Mouse (Mus musculus) midbrain, embryonic 11.5 days (tissue): Measurements from ENCODE around the gene Ccar1. TPM values are rescaled to one million over a fixed set of nuclear protein-coding genes. Genes with fewer than 3 reads are reported as not detected.
A peak's percentile ranks its signal among the peaks of the same experiment; 100 is the strongest.

Source experiments
- ATAC-seq: fragments of 200-750 bp; cut with Nextera tagmentation; 2 replicates; pipeline ENCODE4 v1.8.0; 2017; ENCODE audit warnings: moderate TSS enrichment, moderate library complexity; ENCODE audit not compliant: low FRiP score
- DNase-seq: peaks from one replicate; pipeline ENCODE4 v3.0.0; 2015; ENCODE audit warnings: low spot score; ENCODE audit errors: missing footprints
- H3K27ac ChIP-seq: fragments of 300-500 bp; sonication (generic); 2 replicates; pipeline ENCODE4 v1.5.1; 2014; ENCODE audit warnings: low read depth, low read length
- H3K27me3 ChIP-seq: fragments of 300-500 bp; sonication (generic); 2 replicates; pipeline ENCODE4 v1.6.1; 2014; ENCODE audit warnings: mild to moderate bottlenecking, low read length, moderate library complexity, mixed read lengths; ENCODE audit not compliant: control insufficient read depth, insufficient read depth
- H3K36me3 ChIP-seq: fragments of 300-500 bp; sonication (generic); 2 replicates; pipeline ENCODE4 v1.6.1; 2014; ENCODE audit warnings: mild to moderate bottlenecking, low read length, moderate library complexity, mixed read lengths; ENCODE audit not compliant: control insufficient read depth, insufficient read depth
- H3K4me1 ChIP-seq: fragments of 300-500 bp; sonication (generic); 2 replicates; pipeline ENCODE4 v1.6.1; 2014; ENCODE audit warnings: low read length; ENCODE audit not compliant: control insufficient read depth, insufficient read depth
- H3K4me2 ChIP-seq: fragments of 300-500 bp; sonication (generic); 2 replicates; pipeline ENCODE4 v1.6.1; 2014; ENCODE audit warnings: mild to moderate bottlenecking, moderate library complexity
- H3K4me3 ChIP-seq: fragments of 300-500 bp; sonication (generic); 2 replicates; pipeline ENCODE4 v1.5.1; 2014; ENCODE audit warnings: low read depth, low read length
- H3K9ac ChIP-seq: fragments of 300-500 bp; sonication (generic); 2 replicates; pipeline ENCODE4 v1.6.1; 2014; ENCODE audit warnings: low read length
- H3K9me3 ChIP-seq: fragments of 300-500 bp; sonication (generic); 2 replicates; pipeline ENCODE4 v1.6.1; 2016; ENCODE audit warnings: low read length; ENCODE audit not compliant: control insufficient read depth
- WGBS: fragments of 180-500 bp; shearing (Covaris S2); extraction: QIAGEN DNeasy Blood & Tissue Kit; methylation state at CpG from one replicate; pipeline ENCODE4 v1.1.7; 2014; 5-methylcytosine and 5-hydroxymethylcytosine counted together
- polyA plus RNA-seq: library from polyadenylated mRNA; unstranded; fragments of >200 nt; fragmentation: Nextera tagmentation; extraction: Ambion mirVana; gene quantifications from 2 replicates; pipeline ENCODE4 v1.2.1, GENCODE M21; 2014

The Ccar1 gene
- polyA plus RNA-seq = 159 and 168 TPM in 2 replicates

DNA sequence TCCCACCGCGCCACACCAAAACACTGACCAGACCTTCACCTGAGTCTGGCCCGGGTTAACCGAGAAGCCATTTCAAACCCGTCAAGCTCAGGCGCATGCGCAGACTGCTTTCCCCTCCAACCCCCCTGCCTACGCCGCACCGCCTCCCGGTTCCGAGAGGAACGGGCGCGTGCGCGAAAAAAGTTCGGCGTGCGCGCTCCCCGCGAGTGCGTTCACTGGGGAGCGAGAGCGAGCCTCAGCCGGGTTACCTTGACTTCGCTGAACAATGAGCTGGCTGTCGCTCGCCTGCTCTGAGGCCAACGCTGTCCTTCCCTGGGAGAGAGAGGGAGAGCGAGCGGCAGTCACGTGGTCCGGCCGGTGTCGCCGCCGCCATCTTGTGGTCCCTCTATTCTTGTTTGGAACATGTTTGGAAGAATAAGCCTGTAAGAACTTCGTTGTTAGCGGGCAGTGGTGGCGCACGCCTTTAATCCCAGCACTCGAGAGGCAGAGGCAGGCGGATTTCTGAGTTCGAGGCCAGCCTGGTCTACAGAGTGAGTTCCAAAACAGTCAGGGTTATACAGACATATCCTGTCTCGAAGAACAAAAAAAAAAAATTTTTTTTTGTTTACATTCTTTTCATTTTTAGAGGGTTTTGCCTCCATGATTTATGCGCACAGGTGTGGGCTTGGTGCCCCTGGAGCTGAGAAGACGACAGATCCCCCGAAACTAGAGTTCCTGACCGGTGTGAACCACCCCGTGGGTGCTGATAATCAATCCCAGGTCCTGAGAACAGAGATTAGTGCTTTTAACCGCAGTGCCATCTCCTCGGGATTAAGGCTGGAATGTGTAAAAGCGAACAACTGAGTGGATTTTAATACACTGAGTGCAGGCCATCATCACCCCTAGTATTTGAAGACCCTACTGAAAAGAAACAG lies at the start of gene Ccar1:
Gene Ccar1, minus strand, starts transcription at position 110 of the 914 bp plus-strand sequence.
- H3K27ac ChIP-seq = peak within 1 kb of the TSS; percentile 90
- H3K4me3 ChIP-seq = peak within 1 kb of the TSS; percentile 86
- ATAC-seq (peak; percentile 98), DNase-seq (peak; percentile 100)
- WGBS = 4% methylated on average over 55 of the region's 55 CpGs
- H3K9ac ChIP-seq = peak within 1 kb of the TSS; percentile 96
- H3K9me3 ChIP-seq = no peaks in the 10 kb centered on the region
- peaks cover 15% of the 10 kb centered on the region for H3K36me3 ChIP-seq
- H3K27me3 ChIP-seq = no peaks in the 10 kb centered on the region
- peak within 1 kb of the TSS; percentile 54 for H3K4me2 ChIP-seq
- peaks cover 3% of the 10 kb centered on the region; the same call in 1 of the 2 replicates for H3K4me1 ChIP-seq

DNA sequence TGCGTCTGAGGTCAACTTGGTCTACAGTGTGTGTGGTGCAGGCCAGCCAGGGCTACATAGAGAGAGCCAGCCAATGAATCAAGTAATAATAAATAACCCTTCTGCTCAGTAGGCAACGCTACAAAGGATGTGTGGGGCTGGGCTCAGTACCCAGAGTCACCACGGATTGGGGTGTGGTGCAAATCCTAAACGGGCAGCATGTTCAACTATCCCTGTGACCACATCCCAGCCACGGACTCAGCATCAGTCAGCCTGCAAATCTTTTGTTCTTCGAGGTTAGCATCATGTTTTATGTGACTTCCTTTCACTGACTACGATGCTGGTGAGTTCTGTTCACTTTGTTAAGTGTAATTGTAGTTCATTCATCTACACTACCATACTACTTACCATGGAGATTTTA lies 48.6 kb upstream of the Ccar1 start:
- WGBS = 93% methylated on average over 7 of the region's 7 CpGs
- no peak overlapping the region for H3K4me3 ChIP-seq
- no peak for DNase-seq
- H3K4me1 ChIP-seq = no peaks in the 10 kb centered on the region
- no peak overlapping the region for H3K9ac ChIP-seq
- no peaks in the 10 kb centered on the region for H3K9me3 ChIP-seq
- no peak for ATAC-seq
- H3K36me3 ChIP-seq = peaks cover 7% of the 10 kb centered on the region; the same call in 1 of the 2 replicates
- H3K27ac ChIP-seq = no peak overlapping the region
- H3K4me2 ChIP-seq = no peak overlapping the region
- no peaks in the 10 kb centered on the region for H3K27me3 ChIP-seq

GRCm38 (mm10) chr10:62837987-62838386 lies 45.9 kb upstream of the Ccar1 start:
- DNase-seq (no peak), ATAC-seq (no peak)
- Histone ChIP-seq H3K4me3 (no peak overlapping the region), H3K4me1 (no peaks in the 10 kb centered on the region), H3K9ac (no peak overlapping the region), H3K9me3 (no peaks in the 10 kb centered on the region), H3K27ac (no peak overlapping the region), H3K4me2 (no peak overlapping the region), H3K36me3 (peaks cover 7% of the 10 kb centered on the region; the same call in 1 of the 2 replicates), H3K27me3 (no peaks in the 10 kb centered on the region)
- 93% methylated on average over 5 of the region's 5 CpGs for WGBS

DNA sequence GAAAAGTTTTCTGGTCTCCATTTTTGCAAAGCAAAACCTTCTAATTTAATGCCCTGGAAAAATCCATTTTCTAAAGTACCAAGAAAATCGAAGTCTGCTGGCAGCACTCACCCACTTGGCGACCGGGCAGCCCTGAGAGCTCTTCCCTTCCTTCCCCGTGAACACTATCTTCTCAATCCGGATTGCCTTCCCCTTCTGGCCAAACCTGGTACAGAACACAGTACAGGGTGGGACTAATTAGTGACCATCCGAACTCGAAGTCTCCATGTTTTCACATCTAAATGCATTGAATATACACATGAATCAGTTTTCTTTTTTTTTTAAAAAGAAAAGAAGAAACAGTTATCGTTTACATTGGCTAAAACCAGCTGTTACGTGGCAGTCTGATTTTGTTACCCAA lies 40.7 kb upstream of the Ccar1 start:
- Histone ChIP-seq H3K27me3 (no peaks in the 10 kb centered on the region), H3K4me3 (no peak overlapping the region)
- WGBS = 85% methylated on average over 9 of the region's 9 CpGs

DNA sequence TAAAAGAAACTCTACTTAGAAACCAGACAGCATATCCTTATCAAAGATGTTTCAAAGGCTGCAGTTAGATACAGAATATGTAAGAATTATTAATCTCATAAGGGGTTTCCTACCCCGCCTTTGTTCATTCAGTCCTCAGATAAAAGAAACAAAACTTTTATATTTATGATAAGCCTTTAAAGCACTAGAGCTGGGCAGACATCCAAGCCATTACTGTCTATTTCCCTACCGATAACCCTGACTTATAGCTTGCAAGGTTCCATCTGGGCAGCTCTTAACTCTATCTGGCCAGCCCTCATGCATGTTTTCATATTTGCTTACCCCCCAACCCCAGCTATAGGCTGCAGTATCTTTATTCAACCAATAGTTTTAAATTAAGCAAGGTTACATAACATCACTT lies 39.5 kb upstream of the Ccar1 start:
- Histone ChIP-seq H3K27ac (no peak overlapping the region), H3K4me1 (no peaks in the 10 kb centered on the region), H3K4me2 (no peak overlapping the region), H3K36me3 (no peaks in the 10 kb centered on the region; the same call in 1 of the 2 replicates), H3K9me3 (no peaks in the 10 kb centered on the region), H3K27me3 (no peaks in the 10 kb centered on the region), H3K4me3 (no peak overlapping the region), H3K9ac (no peak overlapping the region)
- WGBS = 97% methylated on average over 2 of the region's 2 CpGs
- ATAC-seq (no peak), DNase-seq (no peak)

More for the DNA sequence above, 40.7 kb upstream of the Ccar1 start:
- no peaks in the 10 kb centered on the region for H3K9me3 ChIP-seq
- ATAC-seq (no peak), DNase-seq (no peak)
- H3K9ac ChIP-seq = no peak overlapping the region
- no peaks in the 10 kb centered on the region; the same call in 1 of the 2 replicates for H3K36me3 ChIP-seq
- H3K27ac ChIP-seq = no peak overlapping the region
- H3K4me1 ChIP-seq = no peaks in the 10 kb centered on the region
- no peak overlapping the region for H3K4me2 ChIP-seq

- peaks cover under 1% of the 10 kb centered on the region; the same call in 1 of the 2 replicates for H3K36me3 ChIP-seq
- ATAC-seq = no peak
- H3K27ac ChIP-seq = no peak overlapping the region
- 83% methylated on average over 8 of the region's 8 CpGs for WGBS
- H3K9ac ChIP-seq = no peak overlapping the region
- no peaks in the 10 kb centered on the region for H3K4me1 ChIP-seq
- no peak overlapping the region for H3K4me3 ChIP-seq
- no peaks in the 10 kb centered on the region for H3K27me3 ChIP-seq
- no peak for DNase-seq
- H3K9me3 ChIP-seq = no peaks in the 10 kb centered on the region
- no peak overlapping the region for H3K4me2 ChIP-seq
Observed at GRCm38 (mm10) chr10:62824474-62824873, 32.4 kb upstream of the Ccar1 start.

GRCm38 (mm10) chr10:62823431-62823830 lies 31.3 kb upstream of the Ccar1 start:
- H3K9ac ChIP-seq = no peak overlapping the region
- H3K4me1 ChIP-seq = no peaks in the 10 kb centered on the region
- no peak overlapping the region for H3K4me2 ChIP-seq
- DNase-seq (no peak), ATAC-seq (no peak)
- H3K4me3 ChIP-seq = no peak overlapping the region
- WGBS = 75% methylated on average over 4 of the region's 4 CpGs
- H3K27me3 ChIP-seq = no peaks in the 10 kb centered on the region
- peaks cover 2% of the 10 kb centered on the region for H3K36me3 ChIP-seq
- H3K9me3 ChIP-seq = no peaks in the 10 kb centered on the region
- no peak overlapping the region for H3K27ac ChIP-seq

- Histone ChIP-seq H3K27ac (no peak overlapping the region), H3K9me3 (no peaks in the 10 kb centered on the region), H3K9ac (no peak overlapping the region), H3K4me3 (no peak overlapping the region), H3K4me2 (no peak overlapping the region), H3K27me3 (no peaks in the 10 kb centered on the region), H3K36me3 (peaks cover 13% of the 10 kb centered on the region), H3K4me1 (no peaks in the 10 kb centered on the region)
- DNase-seq (no peak), ATAC-seq (no peak)
- WGBS = 78% methylated on average over 4 of the region's 4 CpGs
Observed at GRCm38 (mm10) chr10:62810010-62810409, 17.9 kb upstream of the Ccar1 start.

DNA sequence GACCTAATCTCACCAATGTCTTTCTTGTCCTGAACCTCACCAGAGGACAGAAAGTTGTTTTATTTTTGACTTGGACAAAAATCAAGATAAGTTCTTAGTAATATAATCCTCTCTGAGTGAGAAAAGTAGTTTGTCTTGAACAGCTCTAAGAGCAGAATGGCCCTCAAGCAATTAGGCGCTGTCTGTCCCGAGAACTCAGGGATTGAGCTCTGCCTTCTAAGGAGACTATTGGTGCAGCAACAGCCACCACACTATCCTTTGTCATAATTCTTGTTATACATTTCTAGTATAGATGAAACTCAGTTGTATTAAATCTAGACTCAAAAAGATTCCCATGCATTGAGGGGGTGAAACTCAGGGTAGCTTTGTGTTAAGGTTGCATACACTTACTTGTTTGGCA lies 16.7 kb upstream of the Ccar1 start:
- H3K9me3 ChIP-seq = no peaks in the 10 kb centered on the region
- ATAC-seq (no peak), DNase-seq (peak; percentile 70)
- peaks cover 6% of the 10 kb centered on the region for H3K36me3 ChIP-seq
- no peaks in the 10 kb centered on the region for H3K27me3 ChIP-seq
- no peaks in the 10 kb centered on the region for H3K4me1 ChIP-seq
- no peak overlapping the region for H3K9ac ChIP-seq
- H3K4me2 ChIP-seq = no peak overlapping the region
- H3K27ac ChIP-seq = no peak overlapping the region
- no peak overlapping the region for H3K4me3 ChIP-seq
- 95% methylated on average over 2 of the region's 2 CpGs for WGBS
